Mouse (Mus musculus): Measurements from ENCODE around the gene Aqp3.

- no peak for TF ChIP-seq ELF1 (IDR thresholded peaks at IDR 0.05; ENCODE audit: low read depth, low read length)
- TF ChIP-seq MXI1 (IDR thresholded peaks at IDR 0.05; ENCODE audit: low read depth, low read length) = no peak
- no peak for TF ChIP-seq CTCF (conservative IDR thresholded peaks at IDR 0.05 in 1 of 2, IDR thresholded peaks at IDR 0.05 in 1 of 2; ENCODE audit: low read depth in 2 of 2, low read length in 2 of 2)
- TF ChIP-seq POLR2A (IDR thresholded peaks at IDR 0.05; ENCODE audit: low read depth, low read length) = no peak
- TF ChIP-seq POLR2AphosphoS2 (IDR thresholded peaks at IDR 0.05; ENCODE audit: low read depth, low read length) = no peak
- no peak for TF ChIP-seq SMC3 (IDR thresholded peaks at IDR 0.05; ENCODE audit: low read depth, low read length)
- TF ChIP-seq NRF1 (IDR thresholded peaks at IDR 0.05; ENCODE audit: low read depth, low read length) = no peak
Measured at GRCm38 (mm10) chr4:41078726-41079125, 19.3 kb downstream of the Aqp3 start.

Measured in CH12.LX (cell line).